9 mouse cellular contexts compared by ENCODE assay signal in the genomic region with DNA sequence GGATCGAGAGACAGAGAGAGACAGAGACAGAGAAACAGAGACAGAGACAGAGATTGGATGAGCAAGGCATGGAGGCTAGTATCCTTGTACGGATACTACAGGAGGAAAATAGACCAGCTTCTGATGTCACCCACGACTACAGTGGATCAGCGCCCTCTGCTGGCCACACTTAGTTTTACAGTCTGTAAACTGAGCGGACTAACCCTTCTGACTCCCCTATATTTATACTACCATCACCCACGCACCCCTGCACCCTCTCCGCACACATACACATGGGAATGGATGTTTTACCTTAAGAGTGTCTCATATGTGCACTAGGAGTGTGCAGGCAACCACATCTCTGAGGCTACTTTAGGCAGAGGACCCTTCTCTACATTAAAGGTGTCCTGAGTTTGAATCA. TPM values are rescaled to one million over a fixed set of nuclear protein-coding genes. Genes with fewer than 3 reads are reported as not detected.
DNase-seq lines count a peak whose midpoint lies in the region; ATAC-seq lines count a peak whose summit lies in the region.
"Had no signal": no experiment of that assay in that cellular context is flagged by ENCODE, and none has a peak within 500 bp of the region (broad histone marks: within the 10 kb centered on the region; RNA-seq: fewer than 3 reads in every experiment).

No protein-coding gene starts in this region.

- peak; percentile 39 to 82 for DNase-seq in heart, adult 18-20 months
- DNase-seq in adrenal gland, adult (ENCODE audit: inconsistent age in 2 of 2, low spot score in 1 of 2), result peak; percentile 32 to 85
- peak; percentile 75 for DNase-seq in cerebellum, postnatal 4 days (ENCODE audit: low spot score in 2 of 2)
- DNase-seq in heart, postnatal 10 days, result peak; percentile 49 to 80
- DNase-seq in layer of hippocampus, postnatal 14 days (ENCODE audit: low spot score in 2 of 2), result peak; percentile 64 to 76
- peak; percentile 79 for DNase-seq in mesoderm, embryonic 11.5 days (ENCODE audit: low read depth, low spot score)
- peak; percentile 27 to 77 for DNase-seq in spleen, postnatal 4 days (ENCODE audit: low spot score in 2 of 2)

- no peak for ATAC-seq in heart, embryonic 12.5 days (ENCODE audit: insufficient number of reproducible peaks, low FRiP score)

- no peaks in the 10 kb centered on the region for H3K4me1 ChIP-seq in heart, embryonic 12.5 days (replicated peaks)
- H3K4me1 ChIP-seq: midbrain, embryonic 12.5 days had no signal

- 0 out of 2 replicates have a peak, but pooled peaks cover 6% of the 10 kb centered on the region for H3K27me3 ChIP-seq in heart, embryonic 12.5 days (replicated peaks)

- H3K4me3 ChIP-seq in heart, embryonic 12.5 days, result no peak overlapping the region
- H3K4me3 ChIP-seq: midbrain, embryonic 12.5 days had no signal

- no peak overlapping the region for H3K27ac ChIP-seq in heart, embryonic 12.5 days (ENCODE audit: poor library complexity, severe bottlenecking)
- H3K27ac ChIP-seq: midbrain, embryonic 12.5 days had no signal

- H3K36me3 ChIP-seq in heart, embryonic 12.5 days, result no peaks in the 10 kb centered on the region
- H3K36me3 ChIP-seq: midbrain, embryonic 12.5 days had no signal

- whole genome bisulfite sequencing in heart, embryonic 12.5 days, result 16% methylated on average over 7 of the region's 7 CpGs

- H3K9ac ChIP-seq in heart, embryonic 12.5 days, result no peak overlapping the region
- H3K9ac ChIP-seq: midbrain, embryonic 12.5 days had no signal

- 0 out of 2 replicates have a peak, but pooled peaks cover 3% of the 10 kb centered on the region for H3K9me3 ChIP-seq in heart, embryonic 12.5 days (replicated peaks)
- H3K9me3 ChIP-seq: midbrain, embryonic 12.5 days had no signal

- H3K4me2 ChIP-seq in heart, embryonic 12.5 days, result no peak overlapping the region
- H3K4me2 ChIP-seq: midbrain, embryonic 12.5 days had no signal

- intact Hi-C loops in heart, postnatal 10 days (cut with DNase I), result no loop called here

RNA-seq across cellular contexts. Expression of gene Pirt, which starts 12.4 kb away (rescaled TPM):
- total RNA-seq in heart, adult 18-20 months (2021), result 1 to 10 TPM; 2.6 to 4.4 TPM
- polyA plus RNA-seq in heart, embryonic 12.5 days (2016; fragmentation: Nextera tagmentation; extraction: Ambion mirVana), result 14.4 and 14.5 TPM in 2 replicates
- 10 to 100 TPM; 23.7 to 29.9 TPM for total RNA-seq in heart, postnatal 10 days (2021)
- 1 to 10 TPM; 1.5 to 1.8 TPM for total RNA-seq in layer of hippocampus, postnatal 14 days (2021)

RNA-seq across cellular contexts. Expression of gene Tmem238l, which starts 57.0 kb away (rescaled TPM):
- not detected for total RNA-seq in heart, adult 18-20 months (2021)
- polyA plus RNA-seq in heart, embryonic 12.5 days (2016; fragmentation: Nextera tagmentation; extraction: Ambion mirVana), result 0.28 TPM in 1 of 2 replicates, not detected in the other
- total RNA-seq in heart, postnatal 10 days (2021), result under 1 TPM; 0.34 to 0.55 TPM
- total RNA-seq in layer of hippocampus, postnatal 14 days (2021), result not detected
- polyA plus RNA-seq: midbrain, embryonic 12.5 days had no signal

Comparison
In these comparisons a context has a peak if more than half of its experiments do, and no peak if none do; other contexts are left out.
1. RNA of gene Pirt, which starts 12.4 kb away (total RNA-seq): 23.7 to 29.9 TPM in heart, postnatal 10 days; 2.6 to 4.4 TPM in heart, adult 18-20 months and 1.5 to 1.8 TPM in layer of hippocampus, postnatal 14 days; every median in the first group is over 4 times any median in the second.
2. Peak in every context shown above with its lines, with median percentiles within 50 percentile points of each other: DNase-seq.